Mouse (Mus musculus): ENCODE measurements around the gene Ankrd13d. TPM values are rescaled to one million over a fixed set of nuclear protein-coding genes. Genes with fewer than 3 reads are reported as not detected.

Ankrd13d gene
- polyA plus RNA-seq, 1 experiment from 2014 or later = 2.0 TPM

DNA sequence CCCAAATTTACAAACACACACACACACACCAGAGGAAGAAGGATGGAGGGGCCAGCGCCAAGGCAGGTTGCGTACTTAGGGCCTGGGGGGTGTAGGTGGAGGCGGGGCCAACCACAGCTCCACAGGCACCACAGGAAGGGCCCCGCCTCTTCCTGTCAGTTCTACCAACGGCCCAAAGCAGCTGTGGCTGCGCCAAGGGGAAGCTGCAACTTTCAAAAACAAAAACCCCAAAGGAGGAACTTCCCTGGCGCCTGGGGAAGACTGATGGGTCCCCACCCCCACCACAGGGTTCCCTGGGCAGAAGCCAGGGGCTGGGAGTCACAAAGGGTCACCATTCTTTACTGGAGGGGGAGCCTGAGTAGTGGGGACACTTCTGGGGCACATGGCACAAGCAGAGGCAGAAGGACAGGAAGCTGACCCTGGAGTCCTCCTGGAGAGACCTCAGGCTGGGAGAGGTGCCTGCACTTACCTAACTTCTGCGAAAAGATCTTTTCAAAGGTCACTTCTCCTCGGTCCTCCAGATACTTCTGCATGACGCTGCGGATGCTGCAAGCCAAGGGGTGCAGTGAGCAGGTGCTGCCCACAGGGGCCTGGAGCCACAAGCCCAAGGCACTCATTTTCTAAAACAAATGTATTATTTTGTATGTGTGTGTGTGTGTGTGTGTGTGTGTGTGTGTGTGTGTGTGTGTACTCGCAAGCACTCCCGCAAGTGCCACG, 11.6 kb upstream of the Ankrd13d start:
- Histone ChIP-seq H3K4me1 (ENCODE audit: insufficient read depth, low read depth, low read length) (peaks cover 4% of the 10 kb centered on the region), H3K9me3 (ENCODE audit: low read length) (no peaks in the 10 kb centered on the region), H3K27me3 (replicated peaks; ENCODE audit: insufficient read depth, low read length) (no peaks in the 10 kb centered on the region), H3K27ac (ENCODE audit: low read length) (peak overlapping the region; percentile 63), H3K9ac (replicated peaks; ENCODE audit: low read depth) (no peak overlapping the region), H3K4me3 (ENCODE audit: low read depth, low read length) (no peak overlapping the region), H3K36me3 (ENCODE audit: insufficient read depth, low read length) (peaks cover 31% of the 10 kb centered on the region), H3K4me2 (replicated peaks; ENCODE audit: low read depth, low read length) (no peak overlapping the region; the same call in 1 of the 2 replicates)
- 57% methylated on average over 14 of the region's 14 CpGs for WGBS
- ATAC-seq (peak; percentile 82), DNase-seq (ENCODE audit: low spot score) (peak; percentile 80)
- TF ChIP-seq CTCF (IDR thresholded peaks at IDR 0.05) (no peak), EP300 (IDR thresholded peaks at IDR 0.05) (peak; percentile 53; the same call in 1 of the 2 replicates)

- 93% methylated on average over 11 of the region's 11 CpGs for WGBS
- TF ChIP-seq EP300 (IDR thresholded peaks at IDR 0.05) (no peak), CTCF (IDR thresholded peaks at IDR 0.05) (no peak)
Observed at GRCm38 (mm10) chr19:4291161-4291560, 8.2 kb upstream of the Ankrd13d start.

DNA sequence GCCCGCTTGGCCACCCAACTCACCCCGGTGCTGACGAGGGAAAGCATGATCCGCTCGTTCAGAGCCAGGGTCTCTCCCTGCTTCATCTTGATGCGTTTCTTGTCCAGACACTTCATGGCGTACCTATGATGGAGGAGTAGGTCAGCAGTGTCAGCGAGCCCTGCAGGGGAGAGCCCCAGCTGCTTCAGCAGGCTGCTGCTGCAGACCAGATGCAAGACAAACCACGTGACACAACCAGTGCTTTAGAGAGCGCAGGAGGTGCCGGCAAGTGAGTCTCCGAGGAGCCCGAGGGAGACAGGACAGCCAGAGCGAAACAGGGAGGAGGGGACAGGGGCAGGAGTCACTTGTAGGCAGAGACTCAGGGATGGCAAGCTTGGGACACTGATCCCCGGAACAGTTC, 7.8 kb upstream of the Ankrd13d start:
- no peak overlapping the region for H3K4me2 ChIP-seq (replicated peaks; ENCODE audit: low read depth, low read length)
- no peak overlapping the region for H3K4me3 ChIP-seq (ENCODE audit: low read depth, low read length)
- H3K27ac ChIP-seq (ENCODE audit: low read length) = no peak overlapping the region
- H3K9ac ChIP-seq (replicated peaks; ENCODE audit: low read depth) = no peak overlapping the region
- 79% methylated on average over 15 of the region's 15 CpGs for WGBS
- DNase-seq (ENCODE audit: low spot score) = no peak
- H3K27me3 ChIP-seq (replicated peaks; ENCODE audit: insufficient read depth, low read length) = no peaks in the 10 kb centered on the region
- H3K4me1 ChIP-seq (ENCODE audit: insufficient read depth, low read depth, low read length) = no peaks in the 10 kb centered on the region; the same call in 1 of the 2 replicates
- no peak for ATAC-seq
- H3K9me3 ChIP-seq (ENCODE audit: low read length) = no peaks in the 10 kb centered on the region
- TF ChIP-seq EP300 (IDR thresholded peaks at IDR 0.05) (no peak), CTCF (IDR thresholded peaks at IDR 0.05) (no peak)
- peaks cover 58% of the 10 kb centered on the region for H3K36me3 ChIP-seq (ENCODE audit: insufficient read depth, low read length)

More at GRCm38 (mm10) chr19:4291161-4291560, 8.2 kb upstream of the Ankrd13d start:
- Histone ChIP-seq H3K9me3 (ENCODE audit: low read length) (no peaks in the 10 kb centered on the region), H3K4me3 (ENCODE audit: low read depth, low read length) (no peak overlapping the region), H3K27me3 (replicated peaks; ENCODE audit: insufficient read depth, low read length) (no peaks in the 10 kb centered on the region), H3K4me2 (replicated peaks; ENCODE audit: low read depth, low read length) (no peak overlapping the region), H3K27ac (ENCODE audit: low read length) (no peak overlapping the region), H3K4me1 (ENCODE audit: insufficient read depth, low read depth, low read length) (no peaks in the 10 kb centered on the region; the same call in 1 of the 2 replicates), H3K9ac (replicated peaks; ENCODE audit: low read depth) (no peak overlapping the region), H3K36me3 (ENCODE audit: insufficient read depth, low read length) (peaks cover 58% of the 10 kb centered on the region)
- ATAC-seq (no peak), DNase-seq (ENCODE audit: low spot score) (no peak)

DNA sequence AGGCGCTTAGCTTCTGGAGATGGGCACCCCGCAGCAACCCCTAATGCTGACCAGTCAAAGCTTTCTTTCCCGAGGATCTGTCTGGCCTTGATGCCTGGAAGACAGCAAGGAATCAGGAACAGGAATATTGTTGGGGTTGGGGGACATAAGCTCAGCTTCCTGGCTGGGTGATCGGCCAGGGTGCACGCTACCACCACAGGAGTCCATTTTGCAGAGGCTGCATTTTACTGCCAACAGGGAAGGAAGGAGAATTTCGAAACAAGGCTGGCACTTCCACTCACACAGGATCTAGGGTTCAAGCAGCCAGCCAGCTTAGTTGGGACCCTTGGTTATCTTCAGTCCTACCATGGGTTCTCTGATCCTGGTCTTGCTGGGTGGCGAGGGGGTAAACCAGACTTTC, 716 bp upstream of the Ankrd13d start:
- Histone ChIP-seq H3K36me3 (ENCODE audit: insufficient read depth, low read length) (peaks cover 18% of the 10 kb centered on the region), H3K27ac (ENCODE audit: low read length) (no peak overlapping the region), H3K4me2 (replicated peaks; ENCODE audit: low read depth, low read length) (peak overlapping the region; percentile 91), H3K9ac (replicated peaks; ENCODE audit: low read depth) (no peak overlapping the region), H3K4me1 (ENCODE audit: insufficient read depth, low read depth, low read length) (no peaks in the 10 kb centered on the region), H3K4me3 (ENCODE audit: low read depth, low read length) (no peak overlapping the region; the same call in 1 of the 2 replicates), H3K27me3 (replicated peaks; ENCODE audit: insufficient read depth, low read length) (no peaks in the 10 kb centered on the region), H3K9me3 (ENCODE audit: low read length) (no peaks in the 10 kb centered on the region)
- no peak for TF ChIP-seq EP300 (IDR thresholded peaks at IDR 0.05)
- no peak for TF ChIP-seq CTCF (IDR thresholded peaks at IDR 0.05)
- DNase-seq (ENCODE audit: low spot score) = no peak
- 40% methylated on average over 7 of the region's 7 CpGs for WGBS
- no peak for ATAC-seq

DNA sequence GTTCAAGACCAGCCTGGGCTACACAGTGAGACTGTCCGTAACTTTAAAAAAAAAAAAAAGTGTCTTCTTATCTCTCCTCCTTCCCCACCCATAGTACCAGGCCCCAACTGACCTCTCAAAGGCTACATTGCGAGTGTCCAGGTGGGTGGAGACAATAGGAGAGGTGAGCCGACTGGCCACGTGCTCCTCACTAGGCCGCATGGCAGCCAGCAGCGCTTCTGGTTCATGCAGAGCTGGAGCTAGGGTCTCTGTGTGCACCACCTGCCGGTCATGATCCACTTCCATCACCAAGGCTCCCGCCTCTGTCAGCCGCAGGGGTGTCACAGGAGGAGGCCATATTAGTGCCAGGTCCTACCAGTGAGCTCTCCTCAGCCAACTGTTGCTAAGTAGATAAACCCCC, 2.5 kb downstream of the Ankrd13d start:
- Histone ChIP-seq H3K27me3 (replicated peaks; ENCODE audit: insufficient read depth, low read length) (no peaks in the 10 kb centered on the region), H3K4me1 (ENCODE audit: insufficient read depth, low read depth, low read length) (no peaks in the 10 kb centered on the region), H3K36me3 (ENCODE audit: insufficient read depth, low read length) (no peaks in the 10 kb centered on the region), H3K9me3 (ENCODE audit: low read length) (no peaks in the 10 kb centered on the region), H3K4me3 (ENCODE audit: low read depth, low read length) (no peak overlapping the region), H3K4me2 (replicated peaks; ENCODE audit: low read depth, low read length) (no peak overlapping the region), H3K27ac (ENCODE audit: low read length) (no peak overlapping the region), H3K9ac (replicated peaks; ENCODE audit: low read depth) (no peak overlapping the region)
- ATAC-seq = no peak
- 94% methylated on average over 9 of the region's 9 CpGs for WGBS
- TF ChIP-seq EP300 (IDR thresholded peaks at IDR 0.05) (no peak), CTCF (IDR thresholded peaks at IDR 0.05) (no peak)
- no peak for DNase-seq (ENCODE audit: low spot score)

- no peak for TF ChIP-seq EP300 (IDR thresholded peaks at IDR 0.05)
- TF ChIP-seq CTCF (IDR thresholded peaks at IDR 0.05) = peak; percentile 50
- no peak overlapping the region for H3K27ac ChIP-seq (ENCODE audit: low read length)
- no peak overlapping the region for H3K9ac ChIP-seq (replicated peaks; ENCODE audit: low read depth)
- ATAC-seq = no peak
- H3K4me2 ChIP-seq (replicated peaks; ENCODE audit: low read depth, low read length) = no peak overlapping the region
- no peak for DNase-seq (ENCODE audit: low spot score)
- H3K9me3 ChIP-seq (ENCODE audit: low read length) = no peaks in the 10 kb centered on the region
- H3K4me3 ChIP-seq (ENCODE audit: low read depth, low read length) = no peak overlapping the region
- H3K4me1 ChIP-seq (ENCODE audit: insufficient read depth, low read depth, low read length) = no peaks in the 10 kb centered on the region
- H3K36me3 ChIP-seq (ENCODE audit: insufficient read depth, low read length) = no peaks in the 10 kb centered on the region
- WGBS = 91% methylated on average over 1 of the region's 1 CpGs
- H3K27me3 ChIP-seq (replicated peaks; ENCODE audit: insufficient read depth, low read length) = no peaks in the 10 kb centered on the region
Observed at GRCm38 (mm10) chr19:4279487-4279886, 3.5 kb downstream of the Ankrd13d start.
